Mouse (Mus musculus): ENCODE results near the gene Gak. TPM values are rescaled to one million over a fixed set of nuclear protein-coding genes. Genes with fewer than 3 reads are reported as not detected.

Gak gene
- 143 to 166 TPM (median 155 TPM) in 4 replicates for total RNA-seq (2023)

GRCm38 (mm10) chr5:108629634-108630483, at the start of gene Gak, which contains the start of gene Tmem175:
TSS of gene Gak (minus strand) at chr5:108629755.
TSS of gene Tmem175 (plus strand) at chr5:108629770.

GRCm38 (mm10) chr5:108675251-108675816, 45.8 kb upstream of the Gak start, which contains the start of gene Slc26a1:
TSS of gene Slc26a1 (minus strand) at chr5:108675569.

DNA sequence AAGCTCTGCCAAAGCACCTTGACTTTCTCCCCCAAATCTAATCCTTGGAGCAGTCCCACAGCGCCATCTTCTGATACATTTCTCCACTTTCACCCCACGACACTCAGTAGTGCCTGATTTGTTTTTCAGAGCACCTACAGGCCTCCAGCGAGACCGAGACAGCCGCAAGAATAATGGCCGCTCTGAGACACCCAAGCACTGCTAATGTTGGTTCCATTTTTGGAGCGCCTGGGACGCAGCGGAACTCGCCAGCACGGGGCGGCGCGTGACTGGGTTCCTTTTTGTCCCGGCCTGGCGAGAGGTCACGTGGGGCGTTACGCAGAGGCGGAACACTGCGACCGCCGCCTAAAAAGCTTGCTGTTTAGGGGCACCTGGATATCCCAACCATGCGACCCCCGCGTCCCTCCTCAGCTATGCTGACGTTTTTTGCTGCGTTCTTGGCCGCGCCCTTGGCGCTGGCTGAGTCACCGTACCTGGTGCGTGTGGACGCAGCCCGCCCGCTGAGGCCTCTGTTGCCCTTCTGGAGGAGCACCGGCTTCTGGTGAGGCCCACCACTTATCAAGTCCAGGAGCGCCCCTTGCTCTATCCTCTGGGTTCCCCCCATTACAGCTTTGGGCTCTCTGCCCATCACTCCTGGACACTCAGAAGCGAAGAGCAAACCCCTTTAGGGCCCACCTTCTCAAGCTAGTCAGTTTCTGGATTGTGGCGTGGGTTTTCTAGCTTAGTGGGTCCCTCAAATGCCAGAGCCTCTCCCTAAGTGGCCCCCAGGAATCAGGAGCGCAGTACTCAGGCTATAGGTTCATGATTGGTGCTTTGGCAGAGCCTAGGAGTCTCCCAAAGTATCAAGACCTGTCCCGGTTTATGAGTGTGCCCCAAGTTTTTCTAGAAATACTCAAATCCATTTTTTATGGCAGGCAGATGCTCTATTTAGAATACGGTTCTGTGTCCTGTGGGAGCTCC, 39.7 kb upstream of the Gak start, which contains the start of gene Dgkq:
Dgkq (minus strand) TSS at position 696 of the 960 bp plus-strand sequence.

DNA sequence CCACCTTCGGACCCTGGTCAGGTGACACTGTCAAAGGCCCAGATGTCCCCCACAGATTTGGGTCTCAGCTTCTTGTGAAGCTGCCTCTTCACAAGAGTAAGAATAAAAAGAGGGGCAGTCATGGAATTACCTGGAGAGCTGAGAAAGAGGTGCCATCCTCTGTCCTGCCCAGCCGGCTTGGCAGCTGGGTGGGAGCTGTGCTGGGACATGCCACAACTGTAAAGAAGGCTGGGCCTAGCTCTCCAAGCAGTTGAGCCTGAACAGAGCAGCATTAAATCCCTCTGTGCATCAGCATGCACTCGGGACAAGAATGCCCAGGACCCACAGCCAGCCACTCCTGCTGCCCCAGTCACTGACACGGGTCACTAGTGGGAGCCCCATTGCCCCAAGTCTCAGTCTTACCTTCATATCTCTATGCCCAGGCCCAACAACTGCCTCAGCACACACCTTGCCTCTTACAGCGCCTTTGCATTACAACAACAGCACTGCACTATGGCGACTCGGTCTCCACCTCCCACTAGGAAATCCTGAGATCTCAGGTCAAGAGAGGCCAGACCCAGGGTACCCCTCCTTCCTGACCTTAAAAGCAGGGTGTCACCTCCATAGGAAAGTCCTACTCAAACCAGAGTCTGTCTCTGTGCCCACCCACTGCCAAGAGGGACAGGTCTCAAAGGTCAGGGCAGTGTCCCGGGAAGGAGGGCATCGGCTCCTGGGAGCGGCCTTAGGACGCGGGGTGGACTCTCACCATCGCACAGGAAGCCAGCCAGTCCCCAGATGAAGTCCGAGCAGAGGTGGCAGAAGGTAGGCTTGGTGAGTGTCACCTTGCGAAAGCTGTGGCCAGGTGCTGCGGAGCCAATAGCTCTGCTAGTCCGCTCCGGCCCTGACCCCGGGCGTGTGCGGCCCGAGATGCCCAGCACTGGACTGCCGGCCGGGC, 30.4 kb upstream of the Gak start, which contains the start of gene Idua:
Idua (plus strand) TSS at position 634 of the 934 bp plus-strand sequence.

GRCm38 (mm10) chr5:108549489-108550206, 79.9 kb downstream of the Gak start, which contains the start of gene Cplx1:
TSS of gene Cplx1 (minus strand) at chr5:108550024.

Other genes with a start within 250 kb of the Gak start
- not detected in 4 replicates for gene Pde6b, start 241.4 kb downstream of the Gak start, total RNA-seq (2023)
- gene Atp5k, start 195.3 kb downstream of the Gak start, total RNA-seq (2023), result 63.6 to 88.8 TPM (median 69.4 TPM) in 4 replicates
- not detected in 4 replicates for gene Mfsd7a, start 180.9 kb downstream of the Gak start, total RNA-seq (2023)
- 16.8 to 26.2 TPM (median 22.8 TPM) in 4 replicates for gene Pcgf3, start 168.5 kb downstream of the Gak start, total RNA-seq (2023)
- not detected in 4 replicates for gene Cplx1, start 79.7 kb downstream of the Gak start, total RNA-seq (2023)
- 17.2 to 22.4 TPM (median 18.6 TPM) in 4 replicates for gene Tmem175, start within 50 bp of the Gak start, total RNA-seq (2023)
- gene Idua, start 30.6 kb upstream of the Gak start, total RNA-seq (2023), result 33.5 to 39.5 TPM (median 38.0 TPM) in 4 replicates
- 38.8 to 47.8 TPM (median 40.7 TPM) in 4 replicates for gene Dgkq, start 39.9 kb upstream of the Gak start, total RNA-seq (2023)
- gene Slc26a1, start 45.8 kb upstream of the Gak start, total RNA-seq (2023), result 0.26 TPM in 1 of 4 replicates, not detected in the others
- 6.4 to 9.2 TPM (median 7.9 TPM) in 4 replicates for gene Fgfrl1, start 62.6 kb upstream of the Gak start, total RNA-seq (2023)
- not detected in 4 replicates for gene Rnf212, start 145.2 kb upstream of the Gak start, total RNA-seq (2023)
- gene Tmed11, start 165.6 kb upstream of the Gak start, total RNA-seq (2023), result not detected in 4 replicates
- gene Vmn2r8, start 179.1 kb upstream of the Gak start, total RNA-seq (2023), result not detected in 4 replicates
- not detected in 4 replicates for gene Vmn2r9, start 222.8 kb upstream of the Gak start, total RNA-seq (2023)

Measured in B cell, adult 62 days (primary cell).